Mouse (Mus musculus): ENCODE data around the gene Pcolce.

The Pcolce gene

GRCm38 (mm10) chr5:137598100-137598826 is 15.3 kb downstream of the Pcolce start:
- in situ Hi-C loops (cut with MboI, MseI), result loop anchor here (5.0 to 10.0 kb wide), 2 partner anchors 66 to 93 kb away; partner anchors contain the start of genes Epo, Gnb2 and Pop7

GRCm38 (mm10) chr5:137597625-137598024 is 16.0 kb downstream of the Pcolce start:
- in situ Hi-C loops (cut with MboI, MseI), result loop anchor here (5.0 to 10.0 kb wide), 2 partner anchors 65 to 93 kb away; partner anchors contain the start of genes Epo, Gnb2 and Pop7

- in situ Hi-C loops (cut with MboI, MseI), result loop anchor here (5.0 to 10.0 kb wide), 2 partner anchors 64 to 92 kb away; partner anchors contain the start of genes Epo, Gnb2 and Pop7
Measured at GRCm38 (mm10) chr5:137596601-137597261, 16.9 kb downstream of the Pcolce start.

- in situ Hi-C loops (cut with MboI, MseI), result loop anchor here (5.0 to 10.0 kb wide), 2 partner anchors 64 to 91 kb away; partner anchors contain the start of genes Epo, Gnb2 and Pop7
Measured at GRCm38 (mm10) chr5:137595921-137596320, 17.7 kb downstream of the Pcolce start.

GRCm38 (mm10) chr5:137590507-137590906 is 23.1 kb downstream of the Pcolce start:
- in situ Hi-C loops (cut with MboI, MseI), result loop anchor here (10.0 kb wide), 1 partner anchor 86 kb away; the partner anchor contains the start of gene Pop7

- in situ Hi-C loops (cut with MboI, MseI), result no loop called here
Measured at GRCm38 (mm10) chr5:137584976-137585375, 28.6 kb downstream of the Pcolce start.

GRCm38 (mm10) chr5:137583670-137584169 is 29.9 kb downstream of the Pcolce start:
- in situ Hi-C loops (cut with MboI, MseI), result no loop called here

- in situ Hi-C loops (cut with MboI, MseI), result no loop called here
Measured at GRCm38 (mm10) chr5:137582702-137583101, 30.9 kb downstream of the Pcolce start.

GRCm38 (mm10) chr5:137580246-137580645 is 33.3 kb downstream of the Pcolce start:
- in situ Hi-C loops (cut with MboI, MseI), result no loop called here

- in situ Hi-C loops (cut with MboI, MseI), result no loop called here
Measured at GRCm38 (mm10) chr5:137574470-137574901, 39.1 kb downstream of the Pcolce start.

GRCm38 (mm10) chr5:137570691-137571586 is 42.6 kb downstream of the Pcolce start:
- in situ Hi-C loops (cut with MboI, MseI), result no loop called here

- in situ Hi-C loops (cut with MboI, MseI), result no loop called here
Measured at GRCm38 (mm10) chr5:137570181-137570580, 43.4 kb downstream of the Pcolce start.

GRCm38 (mm10) chr5:137569665-137570064 is 43.9 kb downstream of the Pcolce start, which contains the start of gene Tfr2:
Gene Tfr2 (plus strand): TSS chr5:137569840.
- in situ Hi-C loops (cut with MboI, MseI), result no loop called here

- in situ Hi-C loops (cut with MboI, MseI), result no loop called here
Measured at GRCm38 (mm10) chr5:137569031-137569430, 44.6 kb downstream of the Pcolce start.

GRCm38 (mm10) chr5:137568223-137568798 is 45.3 kb downstream of the Pcolce start:
- in situ Hi-C loops (cut with MboI, MseI), result no loop called here

- in situ Hi-C loops (cut with MboI, MseI), result no loop called here
Measured at GRCm38 (mm10) chr5:137566416-137566815, 47.2 kb downstream of the Pcolce start.

- in situ Hi-C loops (cut with MboI, MseI), result no loop called here
Measured at GRCm38 (mm10) chr5:137565744-137566143, 47.8 kb downstream of the Pcolce start.

- in situ Hi-C loops (cut with MboI, MseI), result no loop called here
Measured at GRCm38 (mm10) chr5:137562965-137563364, 50.6 kb downstream of the Pcolce start.

GRCm38 (mm10) chr5:137561556-137561955 is 52.0 kb downstream of the Pcolce start:
- in situ Hi-C loops (cut with MboI, MseI), result no loop called here

Measured in T-helper 2 cell (primary cell).